Mouse (Mus musculus) embryo, embryonic 9.5 days (tissue): ENCODE results near the gene Syne3.

Experiments used
- DNase-seq: peaks from one replicate; pipeline ENCODE4 v3.0.0-alpha.2; 2017; ENCODE audit errors: extremely low spot score

Syne3 gene

GRCm38 (mm10) chr12:104896640-104897039 lies 113.0 kb downstream of the Syne3 start:
- no peak for DNase-seq

GRCm38 (mm10) chr12:104892245-104892644 lies 117.4 kb downstream of the Syne3 start:
- no peak for DNase-seq

GRCm38 (mm10) chr12:104890066-104890465 lies 119.5 kb downstream of the Syne3 start:
- DNase-seq: no peak

- DNase-seq: no peak
These were observed 123.5 kb downstream of the Syne3 start for GRCm38 (mm10) chr12:104886104-104886503.

- no peak for DNase-seq
These were observed 127.1 kb downstream of the Syne3 start for GRCm38 (mm10) chr12:104882533-104882932.

GRCm38 (mm10) chr12:104882061-104882460 lies 127.5 kb downstream of the Syne3 start:
- no peak for DNase-seq

GRCm38 (mm10) chr12:104881518-104882060 lies 128.0 kb downstream of the Syne3 start:
- DNase-seq: no peak

- no peak for DNase-seq
These were observed 129.2 kb downstream of the Syne3 start for GRCm38 (mm10) chr12:104880367-104880766.
